Mouse (Mus musculus): ENCODE results near the gene Chd1. TPM values are rescaled to one million over a fixed set of nuclear protein-coding genes. Genes with fewer than 3 reads are reported as not detected.
"Not testable (repeated sequence)": the region's sequence is repeated elsewhere in the genome, so short reads cannot be mapped to it uniquely, and the experiment has no call there.

Gene Chd1
- polyA plus RNA-seq, 1 experiment from 2014 or later: 35.7 TPM

- 88% methylated on average over 6 of the region's 6 CpGs for WGBS
- Histone ChIP-seq H3K27me3 (ENCODE audit: control insufficient read depth, insufficient read depth, low read length) (no peaks in the 10 kb centered on the region), H3K4me1 (ENCODE audit: control insufficient read depth, insufficient read depth, low read length) (no peaks in the 10 kb centered on the region), H3K36me3 (ENCODE audit: control insufficient read depth, insufficient read depth, low read length) (peaks cover 59% of the 10 kb centered on the region), H3K4me3 (ENCODE audit: low read depth, low read length) (no peak overlapping the region), H3K9ac (replicated peaks; ENCODE audit: low read depth, low read length) (no peak overlapping the region), H3K9me3 (ENCODE audit: control insufficient read depth, low read depth, low read length) (no peaks in the 10 kb centered on the region), H3K27ac (ENCODE audit: low read length) (no peak overlapping the region), H3K4me2 (replicated peaks; ENCODE audit: low read depth, low read length) (no peak overlapping the region)
- peak; percentile 56; the same call in 1 of the 2 replicates for ATAC-seq (ENCODE audit: insufficient number of reproducible peaks, insufficient read depth, low FRiP score, low read depth)
Measured at GRCm38 (mm10) chr17:15748022-15748421, 43.3 kb downstream of the Chd1 start.

GRCm38 (mm10) chr17:15751264-15751663 lies 46.5 kb downstream of the Chd1 start:
- not testable (repeated sequence) for H3K4me1 ChIP-seq (ENCODE audit: control insufficient read depth, insufficient read depth, low read length); H3K4me3 ChIP-seq (ENCODE audit: low read depth, low read length); H3K27ac ChIP-seq (ENCODE audit: low read length); ATAC-seq (ENCODE audit: insufficient number of reproducible peaks, insufficient read depth, low FRiP score, low read depth); H3K9ac ChIP-seq (replicated peaks; ENCODE audit: low read depth, low read length); H3K27me3 ChIP-seq (ENCODE audit: control insufficient read depth, insufficient read depth, low read length); H3K4me2 ChIP-seq (replicated peaks; ENCODE audit: low read depth, low read length); H3K9me3 ChIP-seq (ENCODE audit: control insufficient read depth, low read depth, low read length)
- 91% methylated on average over 5 of the region's 5 CpGs for WGBS
- H3K36me3 ChIP-seq (ENCODE audit: control insufficient read depth, insufficient read depth, low read length): peaks cover 62% of the 10 kb centered on the region

GRCm38 (mm10) chr17:15761191-15761590 lies 56.4 kb downstream of the Chd1 start:
- ATAC-seq (ENCODE audit: insufficient number of reproducible peaks, insufficient read depth, low FRiP score, low read depth): no peak
- H3K27ac ChIP-seq (ENCODE audit: low read length): no peak overlapping the region
- H3K4me2 ChIP-seq (replicated peaks; ENCODE audit: low read depth, low read length): no peak overlapping the region
- no peaks in the 10 kb centered on the region for H3K9me3 ChIP-seq (ENCODE audit: control insufficient read depth, low read depth, low read length)
- no peak overlapping the region for H3K9ac ChIP-seq (replicated peaks; ENCODE audit: low read depth, low read length)
- no peaks in the 10 kb centered on the region for H3K27me3 ChIP-seq (ENCODE audit: control insufficient read depth, insufficient read depth, low read length)
- no peak overlapping the region for H3K4me3 ChIP-seq (ENCODE audit: low read depth, low read length)
- H3K4me1 ChIP-seq (ENCODE audit: control insufficient read depth, insufficient read depth, low read length): no peaks in the 10 kb centered on the region
- peaks cover 66% of the 10 kb centered on the region for H3K36me3 ChIP-seq (ENCODE audit: control insufficient read depth, insufficient read depth, low read length)
- 84% methylated on average over 8 of the region's 8 CpGs for WGBS

GRCm38 (mm10) chr17:15769081-15769724 lies 64.4 kb downstream of the Chd1 start:
- 88% methylated on average over 7 of the region's 7 CpGs for whole genome bisulfite sequencing
- H3K9ac ChIP-seq (replicated peaks; ENCODE audit: low read depth, low read length): no peak overlapping the region

GRCm38 (mm10) chr17:15773956-15774355 lies 69.2 kb downstream of the Chd1 start:
- Histone ChIP-seq H3K27ac (ENCODE audit: low read length) (no peak overlapping the region), H3K4me2 (replicated peaks; ENCODE audit: low read depth, low read length) (no peak overlapping the region), H3K9me3 (ENCODE audit: control insufficient read depth, low read depth, low read length) (no peaks in the 10 kb centered on the region), H3K4me3 (ENCODE audit: low read depth, low read length) (no peak overlapping the region), H3K9ac (replicated peaks; ENCODE audit: low read depth, low read length) (no peak overlapping the region), H3K27me3 (ENCODE audit: control insufficient read depth, insufficient read depth, low read length) (no peaks in the 10 kb centered on the region), H3K36me3 (ENCODE audit: control insufficient read depth, insufficient read depth, low read length) (peaks cover 13% of the 10 kb centered on the region), H3K4me1 (ENCODE audit: control insufficient read depth, insufficient read depth, low read length) (no peaks in the 10 kb centered on the region)
- no peak for ATAC-seq (ENCODE audit: insufficient number of reproducible peaks, insufficient read depth, low FRiP score, low read depth)
- WGBS: 78% methylated on average over 6 of the region's 6 CpGs

More at GRCm38 (mm10) chr17:15769081-15769724, 64.4 kb downstream of the Chd1 start:
- Histone ChIP-seq H3K36me3 (ENCODE audit: control insufficient read depth, insufficient read depth, low read length) (peaks cover 44% of the 10 kb centered on the region), H3K27ac (ENCODE audit: low read length) (no peak overlapping the region), H3K4me1 (ENCODE audit: control insufficient read depth, insufficient read depth, low read length) (no peaks in the 10 kb centered on the region), H3K27me3 (ENCODE audit: control insufficient read depth, insufficient read depth, low read length) (no peaks in the 10 kb centered on the region), H3K4me2 (replicated peaks; ENCODE audit: low read depth, low read length) (no peak overlapping the region), H3K4me3 (ENCODE audit: low read depth, low read length) (no peak overlapping the region), H3K9me3 (ENCODE audit: control insufficient read depth, low read depth, low read length) (no peaks in the 10 kb centered on the region)
- ATAC-seq (ENCODE audit: insufficient number of reproducible peaks, insufficient read depth, low FRiP score, low read depth): no peak

GRCm38 (mm10) chr17:15774565-15775215 lies 69.9 kb downstream of the Chd1 start:
- Histone ChIP-seq H3K9ac (replicated peaks; ENCODE audit: low read depth, low read length) (no peak overlapping the region), H3K4me3 (ENCODE audit: low read depth, low read length) (no peak overlapping the region), H3K36me3 (ENCODE audit: control insufficient read depth, insufficient read depth, low read length) (peaks cover 6% of the 10 kb centered on the region), H3K9me3 (ENCODE audit: control insufficient read depth, low read depth, low read length) (no peaks in the 10 kb centered on the region), H3K4me1 (ENCODE audit: control insufficient read depth, insufficient read depth, low read length) (no peaks in the 10 kb centered on the region), H3K27ac (ENCODE audit: low read length) (no peak overlapping the region), H3K27me3 (ENCODE audit: control insufficient read depth, insufficient read depth, low read length) (no peaks in the 10 kb centered on the region), H3K4me2 (replicated peaks; ENCODE audit: low read depth, low read length) (no peak overlapping the region)
- WGBS: 77% methylated on average over 5 of the region's 5 CpGs
- no peak for ATAC-seq (ENCODE audit: insufficient number of reproducible peaks, insufficient read depth, low FRiP score, low read depth)

- no peaks in the 10 kb centered on the region for H3K9me3 ChIP-seq (ENCODE audit: control insufficient read depth, low read depth, low read length)
- H3K9ac ChIP-seq (replicated peaks; ENCODE audit: low read depth, low read length): no peak overlapping the region
- H3K4me1 ChIP-seq (ENCODE audit: control insufficient read depth, insufficient read depth, low read length): no peaks in the 10 kb centered on the region
- ATAC-seq (ENCODE audit: insufficient number of reproducible peaks, insufficient read depth, low FRiP score, low read depth): no peak
- no peaks in the 10 kb centered on the region for H3K27me3 ChIP-seq (ENCODE audit: control insufficient read depth, insufficient read depth, low read length)
- 68% methylated on average over 5 of the region's 5 CpGs for WGBS
- no peaks in the 10 kb centered on the region for H3K36me3 ChIP-seq (ENCODE audit: control insufficient read depth, insufficient read depth, low read length)
- no peak overlapping the region for H3K27ac ChIP-seq (ENCODE audit: low read length)
- H3K4me3 ChIP-seq (ENCODE audit: low read depth, low read length): no peak overlapping the region
- no peak overlapping the region for H3K4me2 ChIP-seq (replicated peaks; ENCODE audit: low read depth, low read length)
Measured at GRCm38 (mm10) chr17:15776349-15776748, 71.6 kb downstream of the Chd1 start.

GRCm38 (mm10) chr17:15777979-15778378 lies 73.2 kb downstream of the Chd1 start:
- 86% methylated on average over 6 of the region's 6 CpGs for WGBS
- ATAC-seq (ENCODE audit: insufficient number of reproducible peaks, insufficient read depth, low FRiP score, low read depth): no peak
- no peak overlapping the region for H3K9ac ChIP-seq (replicated peaks; ENCODE audit: low read depth, low read length)
- no peak overlapping the region for H3K4me3 ChIP-seq (ENCODE audit: low read depth, low read length)
- no peaks in the 10 kb centered on the region for H3K4me1 ChIP-seq (ENCODE audit: control insufficient read depth, insufficient read depth, low read length)
- no peaks in the 10 kb centered on the region for H3K36me3 ChIP-seq (ENCODE audit: control insufficient read depth, insufficient read depth, low read length)
- H3K27me3 ChIP-seq (ENCODE audit: control insufficient read depth, insufficient read depth, low read length): no peaks in the 10 kb centered on the region
- H3K27ac ChIP-seq (ENCODE audit: low read length): no peak overlapping the region
- no peak overlapping the region for H3K4me2 ChIP-seq (replicated peaks; ENCODE audit: low read depth, low read length)
- H3K9me3 ChIP-seq (ENCODE audit: control insufficient read depth, low read depth, low read length): no peaks in the 10 kb centered on the region
